Mouse (Mus musculus): ENCODE data around the gene Ovca2.
A peak's percentile ranks its signal among the peaks of the same experiment; 100 is the strongest.
"Not testable (repeated sequence)": the region's sequence is repeated elsewhere in the genome, so short reads cannot be mapped to it uniquely, and the experiment has no call there.

Ovca2 gene

DNA sequence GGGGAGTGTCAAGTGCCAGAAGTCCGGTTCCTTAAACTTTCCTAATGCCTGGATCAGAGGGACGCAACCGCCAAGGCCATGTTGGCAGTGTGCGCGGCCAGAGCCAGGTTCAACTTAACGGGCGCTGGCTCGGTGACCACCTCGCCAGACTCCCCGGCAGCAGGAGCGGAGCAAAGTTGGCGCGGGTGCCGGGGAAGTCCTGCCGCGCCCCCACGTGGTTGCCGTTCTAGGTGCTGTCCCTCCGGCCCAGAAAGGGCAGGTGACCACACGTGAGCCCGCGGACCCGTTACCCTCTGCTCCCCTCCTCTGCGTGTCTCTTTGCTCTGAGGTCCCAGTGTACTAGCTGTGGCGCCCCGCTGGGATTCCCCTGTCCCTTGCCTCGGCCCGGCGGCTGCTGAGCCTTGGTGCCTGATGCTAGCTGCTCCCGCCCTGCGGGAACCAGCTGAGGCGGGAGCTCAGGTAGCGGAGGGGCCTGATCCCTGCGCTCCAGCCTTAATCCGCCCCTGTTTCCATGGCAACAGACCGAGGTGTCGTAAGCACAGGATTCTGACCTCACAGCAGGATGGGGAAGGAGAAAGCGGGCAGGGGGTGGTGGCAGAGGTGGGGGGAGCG, 16.3 kb upstream of the Ovca2 start:
- DNase-seq = peak; percentile 71 to 86

DNA sequence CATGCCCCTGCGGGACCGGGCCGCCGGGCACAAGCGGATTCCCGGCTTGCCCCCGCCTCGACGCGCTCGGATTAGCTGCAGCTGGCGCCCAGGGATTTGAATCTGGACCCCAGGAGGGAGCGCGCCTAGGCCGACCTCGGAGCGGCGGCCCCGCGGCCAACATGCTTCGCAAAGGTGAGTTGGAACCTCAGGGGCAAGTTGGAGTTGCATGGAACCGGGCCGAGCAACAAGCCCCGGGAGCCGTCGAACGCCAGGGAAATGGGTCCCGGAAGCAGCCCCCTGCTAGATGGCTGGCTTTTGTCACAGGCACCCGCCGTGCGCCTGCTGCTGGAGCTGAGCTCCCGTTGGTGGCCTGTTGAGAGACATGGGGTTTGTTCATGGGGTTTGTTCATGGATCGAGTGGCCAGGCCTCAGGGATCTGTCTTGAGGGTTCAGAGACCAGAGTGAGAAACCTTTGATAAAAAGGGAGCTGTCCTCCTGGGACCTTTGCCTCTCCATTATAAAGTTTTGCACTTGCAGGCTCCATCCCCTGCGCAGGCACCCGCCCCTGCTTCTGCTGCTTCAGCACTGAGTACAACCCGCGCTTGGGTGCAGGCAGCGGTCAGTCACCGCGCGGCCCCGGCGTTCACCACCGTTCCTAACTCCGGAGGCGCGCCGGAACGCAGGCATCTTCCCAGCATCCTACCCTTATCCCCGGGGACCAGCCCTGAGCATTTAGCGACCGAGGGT, 15.7 kb upstream of the Ovca2 start:
- peak; percentile 51 to 68 for DNase-seq

DNA sequence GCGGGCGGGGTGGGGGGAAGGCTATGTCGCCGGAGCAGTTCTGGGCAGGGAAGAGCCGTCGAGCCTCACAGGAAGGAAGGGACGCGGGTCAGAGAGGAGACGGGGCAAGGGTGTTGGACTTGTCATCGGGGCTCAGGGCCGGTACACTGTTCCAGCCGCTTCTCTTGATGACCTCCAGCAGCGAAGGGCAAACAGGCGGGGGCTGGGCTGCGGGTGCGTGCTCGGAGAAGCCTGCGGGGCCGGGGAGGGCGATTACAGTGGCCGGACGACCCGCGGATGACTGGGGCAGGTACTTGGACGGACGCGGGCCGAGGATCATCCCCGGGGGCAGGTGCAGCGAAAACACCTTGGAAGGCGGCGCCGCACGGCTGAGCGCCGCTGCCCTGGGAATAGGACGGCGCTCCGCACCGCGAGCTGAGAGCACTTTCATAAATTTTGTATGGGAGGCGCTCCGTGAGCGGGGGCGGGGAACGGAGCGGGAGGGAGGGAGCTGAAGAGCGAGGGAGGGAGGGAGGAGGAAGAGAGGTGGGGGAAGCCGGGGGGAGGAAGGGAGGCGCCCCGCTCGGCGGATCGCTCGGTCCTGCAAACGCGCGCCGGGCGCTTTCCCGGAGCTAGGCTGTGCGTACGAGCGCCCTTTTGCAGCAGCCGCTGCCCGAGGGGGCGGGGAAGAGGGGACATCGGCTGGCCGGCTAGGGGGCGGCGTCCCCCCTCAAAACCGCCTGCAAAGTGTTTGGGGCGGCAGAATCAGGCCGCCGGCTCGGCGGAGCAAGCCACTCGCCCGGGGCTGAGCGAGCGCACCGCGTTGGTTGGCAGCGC, 14.8 kb upstream of the Ovca2 start, which contains the start of gene Rtn4rl1:
Rtn4rl1 (plus strand) TSS at position 528 of the 816 bp plus-strand sequence.
- peak; percentile 76 to 88 for DNase-seq

DNA sequence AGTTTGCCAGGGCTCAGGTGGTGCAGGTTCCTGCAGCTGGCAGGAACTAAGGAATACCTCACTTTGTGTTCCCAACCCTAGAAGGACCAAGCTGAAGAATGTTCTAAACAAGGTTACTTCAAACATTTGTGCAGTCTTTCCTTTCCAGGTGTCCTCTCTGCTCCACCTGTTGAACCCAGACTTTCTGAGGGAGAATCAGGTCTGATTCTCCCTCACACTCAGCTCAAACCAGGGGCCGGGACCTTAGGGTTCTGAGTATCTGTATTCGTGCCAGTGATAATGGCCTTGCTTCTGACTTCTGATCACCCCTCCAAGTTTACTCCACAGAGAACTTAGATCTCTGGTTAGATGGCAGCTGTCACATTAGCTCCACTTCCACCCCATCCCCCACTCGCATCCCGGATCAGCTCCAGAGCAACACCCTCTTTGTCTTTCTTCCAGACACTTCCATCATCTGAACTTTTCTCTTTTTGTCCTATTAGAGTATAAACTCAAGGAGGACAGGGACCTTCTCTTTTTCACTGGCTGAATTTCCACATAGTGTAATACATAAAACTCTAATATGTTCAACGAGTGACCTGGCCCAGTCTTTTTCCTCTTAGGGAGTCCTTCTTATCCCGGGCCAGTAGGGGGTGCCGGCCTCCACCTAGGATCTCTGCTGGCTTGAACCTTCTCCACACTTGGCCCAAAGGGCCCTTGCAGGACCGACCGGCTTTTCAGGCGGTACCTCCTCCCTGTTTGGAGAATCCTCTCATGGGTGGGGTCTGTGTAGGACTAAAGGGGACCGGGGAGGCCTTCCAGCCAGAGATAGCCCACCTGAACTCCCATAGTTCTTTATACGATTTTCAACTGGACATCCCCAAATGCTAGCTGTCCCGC, 13.9 kb upstream of the Ovca2 start:
- DNase-seq = peak; percentile 84 to 91

DNA sequence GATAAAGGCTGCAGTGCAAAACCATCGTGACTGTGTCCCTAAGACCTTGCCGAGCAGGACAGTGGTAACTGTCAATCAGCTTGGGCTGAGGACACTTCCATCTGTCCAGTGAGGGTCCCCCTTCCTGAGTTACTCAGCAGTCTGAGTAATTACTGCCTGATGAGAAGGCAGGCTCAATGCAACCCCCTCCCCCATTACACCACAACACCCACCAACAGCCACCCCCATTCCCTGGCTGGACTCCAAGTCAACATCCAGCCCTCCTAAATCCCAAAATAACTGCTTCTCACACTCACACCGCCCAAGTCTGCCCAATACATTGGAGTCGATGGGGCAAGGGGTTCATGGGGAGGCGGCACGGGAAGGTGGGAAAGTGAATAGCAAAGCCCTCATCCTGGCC, 13.2 kb upstream of the Ovca2 start:
- DNase-seq = no peak

DNA sequence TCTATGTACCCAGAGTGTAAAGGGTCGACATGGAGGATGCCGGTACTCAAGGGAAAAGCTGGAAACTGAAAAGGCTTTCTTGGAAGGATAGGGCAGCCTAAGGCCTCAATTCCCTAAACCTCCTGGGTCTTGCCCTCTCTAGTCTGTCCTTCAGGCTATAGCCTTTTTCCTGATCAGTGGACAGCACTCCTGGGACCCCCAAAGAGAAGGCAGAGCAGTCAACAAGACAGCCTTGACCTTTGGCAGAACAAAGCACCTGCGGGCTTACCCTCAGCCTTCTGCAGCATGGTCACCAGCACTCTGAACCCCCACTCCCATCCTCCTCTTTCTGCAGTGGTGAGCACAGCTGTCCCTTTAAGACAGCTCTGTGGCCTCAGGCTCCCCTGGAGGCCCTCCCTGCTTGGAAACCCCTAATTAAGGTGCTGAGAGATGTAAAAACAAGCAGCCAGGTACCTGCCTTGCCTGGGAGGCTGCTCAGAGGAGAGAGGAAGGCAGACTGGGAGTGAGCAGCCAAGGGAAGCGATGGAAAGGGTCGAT, 12.3 kb upstream of the Ovca2 start, which contains the start of gene Dph1:
Dph1 (minus strand) TSS at position 337 of the 537 bp plus-strand sequence.
- DNase-seq = no peak

DNA sequence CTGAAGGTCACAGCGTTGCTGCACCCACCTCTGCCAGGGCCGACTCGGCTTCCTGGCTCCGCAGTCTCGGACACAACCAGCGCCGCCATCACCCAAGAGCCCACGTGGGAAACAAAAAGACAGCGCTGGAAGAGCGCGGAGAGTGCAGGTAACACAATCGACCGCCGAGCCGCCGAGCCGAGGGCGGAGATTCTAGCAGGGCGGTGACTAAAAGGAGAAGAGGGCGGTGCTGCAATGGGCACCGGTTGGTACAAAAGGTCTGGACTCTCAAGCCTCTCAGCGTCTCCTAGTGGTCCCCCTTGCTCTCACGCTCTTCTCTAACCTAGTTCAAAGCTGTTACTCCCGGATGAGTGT, 11.7 kb upstream of the Ovca2 start:
- peak; percentile 88 to 94 for DNase-seq

DNA sequence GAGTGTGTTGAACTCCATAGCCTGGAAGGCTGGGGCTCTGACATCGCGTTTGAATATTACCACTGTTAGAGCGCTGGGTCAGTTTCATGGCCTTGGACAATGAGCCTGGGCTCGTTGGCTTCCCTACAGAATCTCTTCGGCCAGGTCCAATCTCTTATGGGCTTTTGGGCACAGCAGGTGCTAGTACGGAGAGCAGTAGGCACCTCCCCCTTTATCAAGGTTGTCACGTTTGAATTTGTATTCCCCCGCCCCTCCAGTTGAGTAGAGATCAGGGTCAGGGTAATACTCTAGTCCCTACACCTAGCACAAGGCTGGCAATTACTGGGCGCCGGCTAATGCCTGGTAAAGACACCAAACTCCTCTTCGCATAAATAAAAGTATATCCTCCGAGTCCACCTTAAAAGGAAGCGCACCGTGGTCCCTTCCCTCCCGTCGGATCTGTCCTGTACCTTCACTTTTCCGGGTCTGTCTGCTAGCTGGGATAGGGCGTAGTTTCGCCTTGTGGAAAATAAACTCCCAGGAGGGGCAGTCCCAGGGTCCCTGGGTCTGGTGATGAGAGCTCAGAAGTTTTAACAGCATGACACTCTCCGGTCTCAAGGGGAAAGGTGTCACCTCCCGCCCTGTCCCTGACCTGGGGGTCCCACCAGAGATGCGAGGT, 11.2 kb upstream of the Ovca2 start:
- DNase-seq = no peak

DNA sequence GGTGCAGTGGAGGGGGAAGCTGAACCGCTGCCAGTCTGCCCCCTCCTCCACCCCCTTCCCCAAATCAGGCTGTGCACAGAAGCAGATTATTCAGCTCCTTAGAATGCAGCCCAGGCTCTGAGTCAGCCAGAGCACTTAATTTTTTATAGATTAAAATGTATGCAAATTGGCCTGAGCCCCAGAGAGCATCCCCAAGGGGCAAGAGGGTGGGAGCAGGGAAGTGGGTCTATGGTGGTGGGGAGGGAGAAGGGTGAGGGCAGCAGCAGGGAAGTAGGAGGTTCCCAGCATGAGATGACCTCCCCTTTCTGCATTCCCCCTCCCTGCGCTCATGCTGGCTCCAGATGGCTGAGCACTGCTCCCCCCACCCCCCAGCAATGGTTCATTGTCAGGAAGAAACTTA, 6.4 kb upstream of the Ovca2 start:
- no peak for DNase-seq

DNA sequence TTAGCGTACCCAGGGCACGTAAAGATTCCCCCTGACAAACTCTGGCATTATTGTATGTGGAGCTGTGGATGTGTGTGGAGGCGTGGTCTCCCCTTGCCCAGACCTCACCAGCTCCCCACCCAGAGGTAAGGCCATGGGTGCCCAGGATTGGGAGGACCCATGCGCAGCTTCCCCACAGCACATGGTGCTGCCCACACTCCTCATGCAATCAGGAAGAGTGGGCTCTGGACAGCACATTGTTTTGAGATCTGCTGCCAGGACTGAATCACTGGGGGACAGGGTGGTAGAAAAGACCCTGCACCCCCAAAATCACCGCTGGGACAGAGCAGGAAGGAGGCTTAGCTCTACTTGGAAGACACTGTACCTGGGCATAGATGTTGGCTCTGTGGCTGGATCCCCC, 5.9 kb upstream of the Ovca2 start:
- no peak for DNase-seq

DNA sequence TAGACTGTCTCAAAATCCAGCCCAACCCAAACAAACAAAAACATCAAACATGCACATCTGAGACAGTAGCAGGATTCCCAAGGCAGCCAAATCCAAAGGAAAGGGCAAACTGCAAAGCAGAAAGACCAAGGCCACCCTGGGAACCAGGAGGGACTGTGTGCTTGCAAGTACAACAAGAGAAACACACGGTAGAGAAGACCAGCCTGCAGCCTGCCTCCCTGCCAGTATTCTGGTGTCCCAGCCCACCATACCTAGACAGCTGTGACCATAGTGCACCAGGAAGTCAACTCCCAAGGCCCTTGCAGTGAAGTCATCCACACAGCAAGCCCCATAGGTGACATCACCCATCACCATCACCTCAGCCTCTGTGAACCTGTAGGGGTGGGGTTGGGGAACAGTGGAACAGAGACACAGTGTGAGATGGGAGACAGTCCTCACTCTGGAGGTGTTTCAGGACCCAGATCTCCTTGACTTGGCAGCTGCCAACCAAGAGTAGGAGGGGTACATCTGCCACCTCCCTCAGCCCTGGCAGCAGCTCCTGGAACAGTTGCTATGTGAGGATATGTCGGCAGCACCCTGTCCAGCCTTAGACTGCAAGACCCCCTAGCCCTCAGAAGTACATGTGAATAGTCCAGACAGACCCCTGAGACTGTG, 5.4 kb upstream of the Ovca2 start:
- no peak for DNase-seq

DNA sequence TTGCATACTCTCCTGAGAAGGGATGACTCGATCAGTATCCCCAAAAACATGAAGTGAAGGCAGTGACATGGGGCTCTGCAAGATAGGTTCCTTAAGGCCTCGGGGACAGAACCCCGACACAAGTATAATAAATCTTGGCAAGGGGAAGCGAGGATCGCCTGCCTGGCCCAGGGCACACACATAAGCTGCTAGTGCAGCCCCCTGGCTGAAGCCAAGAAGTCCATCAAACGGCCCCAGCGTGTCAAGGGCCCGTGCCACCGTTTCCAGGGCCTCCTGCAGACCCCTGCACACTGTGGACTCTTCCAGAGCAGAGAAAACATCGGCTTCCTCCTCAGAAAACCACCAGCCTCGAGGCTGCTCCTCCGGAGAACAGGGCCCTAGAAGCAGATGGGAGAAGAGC, 624 bp downstream of the Ovca2 start:
- DNase-seq = no peak

DNA sequence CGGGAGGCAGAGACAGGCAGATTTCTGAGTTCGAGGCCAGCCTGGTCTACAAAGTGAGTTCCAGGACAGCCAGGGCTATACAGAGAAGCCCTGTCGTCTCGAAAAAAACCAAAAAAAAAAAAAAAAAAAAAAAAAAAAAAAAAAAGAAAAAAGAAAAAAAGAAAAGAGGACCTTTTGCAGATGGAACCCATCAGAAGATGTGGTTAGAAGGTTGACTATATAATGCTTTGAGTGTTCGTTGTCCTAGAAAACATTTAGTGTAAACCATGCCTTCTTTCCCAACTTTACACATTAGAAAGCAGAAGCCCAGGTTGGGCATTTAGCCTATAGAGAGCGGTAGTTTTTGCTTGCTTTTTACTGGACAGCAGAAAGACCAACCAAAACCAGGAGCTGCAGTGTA, 4.1 kb downstream of the Ovca2 start:
- not testable (repeated sequence) for DNase-seq

DNA sequence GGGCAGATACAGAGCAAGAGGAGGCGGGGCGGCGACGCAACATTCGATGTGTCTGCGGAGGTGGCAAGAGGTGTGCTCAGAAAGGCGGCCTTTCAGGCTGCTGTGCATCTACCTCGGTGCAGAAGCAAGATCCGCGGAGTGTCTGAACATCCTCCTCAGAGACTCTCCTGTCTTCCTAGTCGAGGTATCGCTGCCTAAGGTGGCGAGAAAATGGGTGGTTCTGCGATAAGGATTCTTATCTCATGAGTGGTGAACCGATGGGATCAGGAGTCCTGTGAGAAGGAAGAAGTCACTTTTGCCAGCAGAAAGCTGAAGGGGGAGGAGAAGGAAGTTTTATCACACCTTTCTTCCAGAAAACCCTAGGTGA, 4.9 kb downstream of the Ovca2 start:
- DNase-seq = no peak

DNA sequence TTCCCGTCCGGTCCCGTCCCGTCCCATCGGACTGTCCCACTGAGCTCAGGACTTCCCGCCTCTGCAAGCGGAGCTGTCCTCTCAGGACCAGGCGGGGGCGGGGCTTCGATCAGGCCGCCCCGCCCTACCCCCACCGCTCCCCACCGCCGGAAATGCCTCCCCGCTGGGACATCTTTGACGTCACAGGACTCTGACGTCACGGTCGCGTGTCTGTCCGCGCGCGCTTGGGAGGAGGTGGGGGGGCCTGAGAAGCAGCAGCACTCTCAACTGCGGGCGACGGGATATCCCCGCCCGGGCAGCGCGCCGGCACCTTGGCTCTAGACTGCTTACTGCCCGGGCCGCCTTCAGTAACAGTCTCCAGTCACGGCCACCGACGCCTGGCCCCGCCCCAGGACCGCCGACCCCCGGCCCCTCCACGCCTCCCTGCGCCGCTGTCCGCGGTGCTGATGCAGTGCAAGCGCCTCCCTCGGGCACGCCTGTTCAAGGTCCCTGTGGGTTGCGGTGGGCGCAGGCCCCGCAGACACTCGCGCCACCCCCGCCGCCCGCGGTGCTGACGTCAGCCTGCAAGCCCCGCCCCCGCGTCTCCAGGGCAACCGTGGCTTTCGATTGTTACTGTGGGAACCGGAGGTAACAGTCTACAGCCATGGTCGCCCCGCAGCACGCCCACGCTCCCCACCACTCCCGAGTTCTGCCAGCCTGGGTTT, 5.4 kb downstream of the Ovca2 start:
- peak; percentile 91 to 92 for DNase-seq

DNA sequence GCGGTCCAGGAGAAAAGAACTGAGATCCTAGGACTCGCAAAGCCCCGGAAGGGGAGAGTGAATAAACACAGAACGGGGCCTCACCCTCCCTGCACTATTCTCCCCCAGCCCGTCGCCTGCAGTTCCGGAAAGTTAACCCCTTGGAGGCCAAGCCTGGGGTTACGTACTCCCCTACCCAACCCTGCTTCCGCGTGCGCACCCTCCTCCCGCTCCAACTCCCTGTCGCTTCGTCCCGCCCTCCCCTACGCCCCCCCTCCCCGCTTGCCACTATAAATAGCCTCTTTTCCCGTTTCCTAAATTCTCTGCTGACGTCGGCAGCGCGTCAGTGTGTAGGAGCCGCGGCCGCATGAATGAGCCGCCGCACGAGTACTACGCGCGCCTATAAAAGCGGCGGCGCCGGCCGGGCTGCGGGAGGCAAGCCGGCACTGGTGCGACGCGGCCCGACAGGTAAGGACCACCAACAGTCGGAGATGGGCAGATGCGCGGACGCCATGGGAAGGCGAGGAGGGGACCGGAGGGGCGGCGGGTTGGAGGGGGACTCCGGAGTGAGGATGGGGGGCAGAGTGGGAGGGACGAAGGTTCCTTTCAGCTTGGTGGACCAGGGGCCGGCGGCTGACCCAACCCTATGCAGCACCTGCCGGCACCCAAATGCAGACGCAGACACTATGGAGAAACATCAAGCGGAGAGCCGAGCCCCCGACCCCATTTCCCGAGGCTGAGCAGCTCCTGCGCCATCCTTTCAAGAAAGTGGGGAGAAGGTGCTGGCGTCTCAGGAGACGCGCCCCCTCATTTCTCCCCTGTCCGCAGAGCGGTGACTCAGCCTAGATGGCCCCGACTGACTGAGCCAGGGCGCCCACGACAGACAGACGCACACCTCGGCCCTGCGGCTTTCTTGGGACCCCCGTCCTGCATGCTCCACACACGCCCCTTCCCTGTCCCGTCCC, 6.2 kb downstream of the Ovca2 start:
- peak; percentile 47 to 72 for DNase-seq

DNA sequence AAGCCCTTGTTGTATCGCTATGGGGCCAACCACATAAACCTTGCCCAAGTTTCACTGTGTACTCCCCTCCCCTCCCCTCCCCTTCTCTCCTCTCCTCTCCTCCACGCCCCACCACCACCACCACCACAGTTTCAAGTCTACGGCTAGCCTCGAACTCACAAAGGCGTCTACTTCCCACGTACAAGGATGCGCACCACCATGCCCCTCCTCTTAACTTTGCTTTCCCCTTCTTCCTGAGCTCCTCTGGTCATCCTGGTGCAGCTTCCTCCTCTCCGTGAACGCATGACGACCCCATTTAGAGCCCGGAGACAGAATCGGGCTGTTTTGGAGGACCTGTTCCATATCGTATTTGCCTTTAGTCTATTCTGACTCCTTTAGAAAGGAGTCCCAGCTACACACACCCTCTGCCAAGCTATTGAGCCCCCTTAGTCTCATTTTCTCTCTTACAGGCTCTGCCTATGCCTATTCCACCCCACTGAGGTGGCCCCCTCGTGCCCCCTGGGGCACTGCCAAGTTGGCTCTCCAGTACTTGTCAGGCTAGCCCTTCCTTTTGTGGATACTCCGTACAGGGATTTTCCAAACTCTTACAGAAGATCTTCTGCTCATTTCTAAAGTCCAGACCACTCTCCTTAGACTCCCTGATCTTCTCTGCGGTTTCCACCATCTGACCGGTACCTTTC, 7.3 kb downstream of the Ovca2 start:
- peak in 1 of 2 experiments; percentile 47 for DNase-seq

DNA sequence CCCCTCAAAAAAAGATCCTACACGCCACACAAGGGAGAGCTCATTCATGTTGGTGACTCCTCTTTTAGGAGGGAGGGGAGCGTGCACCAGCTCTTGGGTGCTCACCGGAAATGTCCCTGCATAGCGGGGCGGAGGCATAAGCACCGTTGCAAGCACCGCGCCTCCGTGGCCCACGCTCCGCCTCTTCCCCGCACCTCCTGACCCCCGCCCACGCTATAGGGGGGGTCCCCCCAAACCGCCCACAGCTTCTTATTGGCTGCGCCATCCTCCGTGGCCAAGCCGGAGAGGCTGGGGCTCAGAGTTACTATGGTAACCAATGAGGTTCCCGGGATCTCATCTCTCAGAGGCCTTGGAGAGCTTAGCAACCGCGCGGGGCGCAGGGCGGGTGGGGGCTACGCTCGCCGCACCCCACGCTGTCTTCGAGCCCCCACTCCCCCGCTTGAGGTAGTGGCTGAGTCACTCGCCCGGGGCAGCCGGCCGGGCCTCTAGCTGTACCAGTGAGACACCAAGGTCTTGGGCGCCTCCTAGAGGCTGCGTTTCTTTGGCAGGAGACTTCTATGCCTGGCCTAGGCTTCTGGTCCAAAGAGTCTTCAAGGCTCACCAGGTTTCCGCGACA, 8.4 kb downstream of the Ovca2 start:
- DNase-seq = peak; percentile 95 to 99

All from kidney, postnatal 25 days (tissue).